Mouse (Mus musculus): Measurements from ENCODE around the gene Olfr905.

GRCm38 (mm10) chr9:38495501-38495900, 24.6 kb downstream of the Olfr905 start, which contains the start of gene Olfr907:
- TF ChIP-seq FLI1 (IDR thresholded peaks at IDR 0.05; ENCODE audit: low read length), result no peak
- no peak for TF ChIP-seq GATA1 (IDR thresholded peaks at IDR 0.05; ENCODE audit: borderline replicate concordance, low read length)
